Mouse (Mus musculus) cortical plate, adult 2 months (tissue): Measurements from ENCODE around the gene Gm7029.

Source experiments
- CTCF ChIP-seq: fragments of 200-500 bp; IDR thresholded peaks from 2 replicates; pipeline ENCODE4 v1.5.1; 2011; ENCODE audit warnings: mild to moderate bottlenecking, control low read depth, low read length; ENCODE audit not compliant: insufficient read depth; ENCODE audit errors: extremely low read depth
- POLR2A ChIP-seq: fragments of 200-500 bp; IDR thresholded peaks from 2 replicates; pipeline ENCODE4 v1.6.1; 2011; ENCODE audit warnings: mild to moderate bottlenecking, low read length, control low read depth; ENCODE audit not compliant: insufficient read depth; ENCODE audit errors: extremely low read depth

GRCm38 (mm10) chr17:33900989-33901314 is 27.3 kb downstream of the Gm7029 start:
- TF ChIP-seq POLR2A (no peak), CTCF (no peak)
